Mouse (Mus musculus): ENCODE measurements around the gene Cep170. TPM values are rescaled to one million over a fixed set of nuclear protein-coding genes. Genes with fewer than 3 reads are reported as not detected.
"Not testable (repeated sequence)": the region's sequence is repeated elsewhere in the genome, so short reads cannot be mapped to it uniquely, and the experiment has no call there.

Cep170 gene
- polyA plus RNA-seq, 1 experiment from 2014 or later = 17.9 TPM

DNA sequence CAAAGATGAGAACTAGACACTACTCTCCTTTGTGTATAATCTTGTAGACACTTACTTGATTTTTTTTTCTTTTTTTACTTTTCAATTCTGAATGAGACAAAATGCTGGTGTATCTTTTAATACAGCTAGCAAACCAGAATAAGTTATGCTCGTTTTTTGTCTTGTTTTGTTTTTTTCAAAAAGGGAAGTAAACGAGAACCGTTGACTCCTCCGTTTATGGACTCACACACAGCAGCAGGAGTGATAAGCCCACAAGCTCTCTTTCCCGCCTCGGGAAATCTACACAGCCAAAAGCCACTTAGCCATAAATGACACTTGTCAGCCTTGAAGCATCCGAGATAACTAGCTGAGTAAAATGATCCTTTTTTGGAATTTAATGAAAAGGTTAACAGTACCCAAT is 22.7 kb upstream of the Cep170 start:
- not testable (repeated sequence) for H3K4me2 ChIP-seq (ENCODE audit: low read depth, low read length); ATAC-seq (ENCODE audit: low read depth); H3K36me3 ChIP-seq (ENCODE audit: control insufficient read depth, insufficient read depth, low read length); H3K27ac ChIP-seq (ENCODE audit: low read length); H3K4me3 ChIP-seq (ENCODE audit: low read length); H3K9me3 ChIP-seq (ENCODE audit: control insufficient read depth, low read length); H3K4me1 ChIP-seq (replicated peaks; ENCODE audit: control insufficient read depth, insufficient read depth, low read length); H3K9ac ChIP-seq (ENCODE audit: low read length); H3K27me3 ChIP-seq (ENCODE audit: control insufficient read depth, insufficient read depth, low read depth, low read length)
- 37% methylated on average over 7 of the region's 7 CpGs for WGBS

DNA sequence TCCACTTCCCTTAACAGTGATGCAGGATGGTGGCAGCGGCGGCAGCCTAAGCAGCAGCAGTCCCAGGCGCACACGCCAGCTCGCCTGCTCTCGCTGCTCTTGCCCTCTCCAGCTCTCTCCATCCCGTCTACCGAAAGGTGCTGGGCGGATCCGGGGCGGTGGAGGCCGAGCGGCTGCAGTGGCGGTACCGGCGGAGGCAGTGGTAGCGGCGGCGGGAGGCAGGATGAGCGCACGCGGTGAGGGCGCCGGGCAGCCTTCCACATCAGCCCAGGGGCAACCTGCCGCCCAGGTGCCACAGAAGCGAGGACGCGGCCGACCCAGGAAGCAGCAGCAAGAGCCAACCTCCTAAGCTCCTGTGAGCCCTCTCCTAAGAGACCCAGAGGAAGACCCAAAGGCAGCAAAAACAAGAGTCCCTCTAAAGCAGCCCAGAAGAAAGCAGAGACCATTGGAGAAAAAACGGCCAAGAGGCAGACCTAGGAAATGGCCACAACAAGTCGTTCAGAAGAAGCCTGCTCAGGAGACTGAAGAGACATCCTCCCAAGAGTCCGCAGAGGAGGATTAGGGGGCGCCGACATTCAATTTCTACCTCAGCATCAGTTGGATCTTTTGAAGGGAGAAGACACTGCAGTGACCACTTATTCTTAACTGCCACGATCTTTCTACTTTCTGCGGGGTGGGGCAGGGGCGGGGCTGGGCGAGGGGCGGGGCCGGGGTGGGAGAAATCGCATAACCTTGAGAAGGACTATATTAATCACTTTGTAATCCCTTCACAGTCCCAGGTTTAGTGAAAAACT is 21.8 kb upstream of the Cep170 start:
- WGBS = 3% methylated on average over 40 of the region's 41 CpGs
- peak; percentile 65 for ATAC-seq (ENCODE audit: low read depth)
- Histone ChIP-seq H3K4me2 (ENCODE audit: low read depth, low read length) (peak overlapping the region; percentile 78), H3K36me3 (ENCODE audit: control insufficient read depth, insufficient read depth, low read length) (no peaks in the 10 kb centered on the region), H3K4me3 (ENCODE audit: low read length) (peak overlapping the region; percentile 46), H3K9me3 (ENCODE audit: control insufficient read depth, low read length) (no peaks in the 10 kb centered on the region), H3K27ac (ENCODE audit: low read length) (no peak overlapping the region), H3K9ac (ENCODE audit: low read length) (peak overlapping the region; percentile 49; the same call in 1 of the 2 replicates), H3K27me3 (ENCODE audit: control insufficient read depth, insufficient read depth, low read depth, low read length) (no peaks in the 10 kb centered on the region), H3K4me1 (replicated peaks; ENCODE audit: control insufficient read depth, insufficient read depth, low read length) (peaks cover 6% of the 10 kb centered on the region; the same call in 1 of the 2 replicates)

DNA sequence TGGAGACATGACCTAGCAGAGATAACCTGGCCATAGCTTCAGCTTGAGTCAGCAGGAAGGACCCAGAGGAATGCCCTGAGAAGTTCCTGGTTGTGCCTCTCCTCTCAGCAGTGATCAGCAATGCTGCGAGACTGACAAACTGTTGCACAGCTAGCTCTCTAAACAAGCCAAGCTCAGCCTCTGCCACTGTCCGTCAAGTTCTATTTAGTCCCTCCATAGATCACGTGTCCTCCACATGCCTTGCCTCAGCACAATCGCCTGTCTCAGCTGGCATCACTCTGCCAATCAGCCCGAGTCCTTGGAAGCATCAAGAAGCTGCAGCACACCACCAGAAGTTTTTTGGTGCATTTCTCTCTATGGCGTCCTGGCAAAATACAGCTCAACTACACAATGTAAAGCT is 21.0 kb upstream of the Cep170 start:
- H3K27ac ChIP-seq (ENCODE audit: low read length) = no peak overlapping the region
- no peak overlapping the region for H3K4me3 ChIP-seq (ENCODE audit: low read length)
- H3K9ac ChIP-seq (ENCODE audit: low read length) = no peak overlapping the region
- peak; percentile 26; the same call in 1 of the 2 replicates for ATAC-seq (ENCODE audit: low read depth)
- H3K9me3 ChIP-seq (ENCODE audit: control insufficient read depth, low read length) = no peaks in the 10 kb centered on the region
- H3K27me3 ChIP-seq (ENCODE audit: control insufficient read depth, insufficient read depth, low read depth, low read length) = no peaks in the 10 kb centered on the region
- no peaks in the 10 kb centered on the region for H3K36me3 ChIP-seq (ENCODE audit: control insufficient read depth, insufficient read depth, low read length)
- WGBS = 59% methylated on average over 6 of the region's 6 CpGs
- H3K4me1 ChIP-seq (replicated peaks; ENCODE audit: control insufficient read depth, insufficient read depth, low read length) = peaks cover 6% of the 10 kb centered on the region; the same call in 1 of the 2 replicates
- H3K4me2 ChIP-seq (ENCODE audit: low read depth, low read length) = peak overlapping the region; percentile 78

DNA sequence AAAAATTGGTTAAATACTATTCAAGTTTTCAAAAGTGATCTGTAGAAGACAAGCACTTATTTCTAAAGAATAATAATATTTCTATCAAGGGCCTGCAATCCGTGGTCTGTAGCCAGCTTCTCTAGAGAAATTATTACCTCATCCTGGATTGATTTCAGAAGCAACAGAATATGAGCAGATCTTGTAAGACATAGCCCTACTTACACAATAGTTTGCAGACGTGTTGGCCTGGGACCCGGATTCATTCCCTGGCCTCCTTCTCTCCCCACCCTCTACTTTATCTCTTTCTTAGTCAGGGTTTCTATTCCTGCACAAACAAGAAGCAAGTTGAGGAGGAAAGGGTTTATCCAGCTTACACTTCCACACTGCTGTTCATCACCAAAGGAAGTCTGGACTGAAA is 20.1 kb upstream of the Cep170 start:
- no peaks in the 10 kb centered on the region for H3K9me3 ChIP-seq (ENCODE audit: control insufficient read depth, low read length)
- no peaks in the 10 kb centered on the region for H3K36me3 ChIP-seq (ENCODE audit: control insufficient read depth, insufficient read depth, low read length)
- WGBS = 50% methylated on average over 3 of the region's 3 CpGs
- no peak; the same call in 1 of the 2 replicates for ATAC-seq (ENCODE audit: low read depth)
- H3K4me3 ChIP-seq (ENCODE audit: low read length) = no peak overlapping the region
- no peaks in the 10 kb centered on the region for H3K27me3 ChIP-seq (ENCODE audit: control insufficient read depth, insufficient read depth, low read depth, low read length)
- no peak overlapping the region for H3K9ac ChIP-seq (ENCODE audit: low read length)
- H3K4me1 ChIP-seq (replicated peaks; ENCODE audit: control insufficient read depth, insufficient read depth, low read length) = peaks cover 6% of the 10 kb centered on the region; the same call in 1 of the 2 replicates
- H3K4me2 ChIP-seq (ENCODE audit: low read depth, low read length) = no peak overlapping the region
- no peak overlapping the region for H3K27ac ChIP-seq (ENCODE audit: low read length)

DNA sequence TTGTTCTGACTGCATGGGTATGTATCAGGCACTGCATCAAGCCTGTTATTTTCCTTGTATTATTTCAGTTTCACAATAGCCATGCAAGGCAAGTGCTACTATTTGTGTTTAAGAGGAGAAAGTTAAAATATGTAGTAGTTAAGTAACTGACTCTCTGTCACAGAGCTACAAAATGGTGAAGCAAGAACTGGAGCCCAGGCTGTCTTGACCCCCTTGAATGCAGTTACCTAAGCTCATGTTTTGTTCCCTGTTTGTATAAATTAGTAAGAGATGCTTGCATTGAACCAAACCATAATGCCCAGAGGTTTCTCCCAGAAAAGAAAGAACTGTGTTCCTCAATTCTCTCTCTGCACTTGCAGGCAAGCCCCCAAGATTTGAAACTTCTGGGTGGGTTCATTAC is 19.4 kb upstream of the Cep170 start:
- Histone ChIP-seq H3K9me3 (ENCODE audit: control insufficient read depth, low read length) (no peaks in the 10 kb centered on the region), H3K27me3 (ENCODE audit: control insufficient read depth, insufficient read depth, low read depth, low read length) (no peaks in the 10 kb centered on the region), H3K9ac (ENCODE audit: low read length) (no peak overlapping the region), H3K36me3 (ENCODE audit: control insufficient read depth, insufficient read depth, low read length) (no peaks in the 10 kb centered on the region), H3K4me3 (ENCODE audit: low read length) (no peak overlapping the region), H3K4me1 (replicated peaks; ENCODE audit: control insufficient read depth, insufficient read depth, low read length) (peaks cover 6% of the 10 kb centered on the region; the same call in 1 of the 2 replicates), H3K4me2 (ENCODE audit: low read depth, low read length) (no peak overlapping the region), H3K27ac (ENCODE audit: low read length) (no peak overlapping the region)
- no peak for ATAC-seq (ENCODE audit: low read depth)

DNA sequence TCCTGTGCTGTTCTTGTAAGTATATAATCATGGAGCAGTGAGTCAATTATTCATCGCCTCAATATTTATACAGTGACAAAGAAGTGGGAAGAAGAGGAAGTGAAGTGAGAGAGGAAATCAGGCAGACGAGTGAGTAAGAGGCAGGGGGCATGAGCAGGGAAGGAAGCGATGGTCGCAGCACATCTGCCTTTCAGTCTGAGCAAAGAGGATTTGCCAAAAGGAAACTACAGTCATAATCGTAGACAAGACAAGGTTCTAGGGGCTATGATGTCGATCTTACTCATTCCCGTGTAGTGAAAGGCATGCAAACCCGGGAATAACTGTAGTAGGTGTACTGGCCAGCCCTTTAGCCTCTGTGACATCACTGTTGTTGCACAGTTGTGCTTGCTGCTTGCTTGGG is 18.7 kb upstream of the Cep170 start:
- no peak overlapping the region for H3K4me2 ChIP-seq (ENCODE audit: low read depth, low read length)
- H3K4me3 ChIP-seq (ENCODE audit: low read length) = no peak overlapping the region
- no peaks in the 10 kb centered on the region for H3K9me3 ChIP-seq (ENCODE audit: control insufficient read depth, low read length)
- H3K36me3 ChIP-seq (ENCODE audit: control insufficient read depth, insufficient read depth, low read length) = no peaks in the 10 kb centered on the region
- H3K4me1 ChIP-seq (replicated peaks; ENCODE audit: control insufficient read depth, insufficient read depth, low read length) = peaks cover 6% of the 10 kb centered on the region; the same call in 1 of the 2 replicates
- no peaks in the 10 kb centered on the region for H3K27me3 ChIP-seq (ENCODE audit: control insufficient read depth, insufficient read depth, low read depth, low read length)
- H3K9ac ChIP-seq (ENCODE audit: low read length) = no peak overlapping the region
- H3K27ac ChIP-seq (ENCODE audit: low read length) = no peak overlapping the region
- no peak for ATAC-seq (ENCODE audit: low read depth)
- 47% methylated on average over 8 of the region's 8 CpGs for WGBS

DNA sequence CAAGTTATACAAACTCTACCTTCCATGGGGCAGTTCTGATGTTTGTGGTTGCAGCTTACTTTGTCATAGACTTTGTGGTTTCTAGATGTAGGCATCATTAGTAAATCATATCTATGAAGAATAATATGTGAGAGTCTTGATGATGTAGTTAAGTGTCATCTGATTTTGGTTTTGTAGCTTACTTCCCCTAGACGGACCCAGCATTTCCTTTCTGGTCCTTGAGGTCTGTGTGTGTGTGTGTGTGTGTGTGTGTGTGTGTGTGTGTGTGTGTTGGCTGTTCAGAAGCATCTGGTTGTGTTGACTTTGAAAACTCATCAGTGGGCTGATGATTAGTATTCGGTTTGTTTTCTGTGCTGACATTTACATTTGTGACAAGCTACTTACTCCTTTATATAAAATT is 18.2 kb upstream of the Cep170 start:
- WGBS = 84% methylated on average over 2 of the region's 2 CpGs
- Histone ChIP-seq H3K4me1 (replicated peaks; ENCODE audit: control insufficient read depth, insufficient read depth, low read length) (peaks cover 6% of the 10 kb centered on the region; the same call in 1 of the 2 replicates), H3K4me2 (ENCODE audit: low read depth, low read length) (no peak overlapping the region), H3K27me3 (ENCODE audit: control insufficient read depth, insufficient read depth, low read depth, low read length) (no peaks in the 10 kb centered on the region), H3K9ac (ENCODE audit: low read length) (no peak overlapping the region), H3K9me3 (ENCODE audit: control insufficient read depth, low read length) (no peaks in the 10 kb centered on the region), H3K36me3 (ENCODE audit: control insufficient read depth, insufficient read depth, low read length) (no peaks in the 10 kb centered on the region), H3K27ac (ENCODE audit: low read length) (no peak overlapping the region), H3K4me3 (ENCODE audit: low read length) (no peak overlapping the region)
- ATAC-seq (ENCODE audit: low read depth) = no peak

DNA sequence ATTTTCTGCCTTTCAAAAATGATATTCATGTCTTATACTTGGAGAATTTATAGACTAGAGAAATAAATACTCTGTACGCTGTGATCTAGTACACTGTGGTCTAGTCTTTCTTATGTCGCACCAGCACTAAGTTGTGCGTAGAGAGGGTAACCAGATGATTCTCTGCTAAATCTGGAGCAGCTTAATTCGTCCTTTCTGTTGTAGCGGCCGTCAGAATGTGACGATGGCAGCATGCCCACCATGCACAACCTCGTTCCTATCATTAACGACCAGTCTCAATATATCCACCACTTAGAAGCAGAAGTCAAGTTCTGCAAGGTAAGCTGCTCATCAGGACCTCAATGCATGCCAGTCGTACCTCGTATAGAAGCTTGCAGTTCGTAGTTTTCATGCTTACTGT is 14.8 kb upstream of the Cep170 start:
- ATAC-seq (ENCODE audit: low read depth) = no peak
- WGBS = 93% methylated on average over 12 of the region's 12 CpGs
- no peak overlapping the region for H3K9ac ChIP-seq (ENCODE audit: low read length)
- H3K4me3 ChIP-seq (ENCODE audit: low read length) = no peak overlapping the region
- H3K36me3 ChIP-seq (ENCODE audit: control insufficient read depth, insufficient read depth, low read length) = no peaks in the 10 kb centered on the region; the same call in 1 of the 2 replicates
- no peak overlapping the region for H3K27ac ChIP-seq (ENCODE audit: low read length)
- no peaks in the 10 kb centered on the region for H3K9me3 ChIP-seq (ENCODE audit: control insufficient read depth, low read length)
- H3K27me3 ChIP-seq (ENCODE audit: control insufficient read depth, insufficient read depth, low read depth, low read length) = no peaks in the 10 kb centered on the region
- H3K4me1 ChIP-seq (replicated peaks; ENCODE audit: control insufficient read depth, insufficient read depth, low read length) = no peaks in the 10 kb centered on the region
- no peak overlapping the region for H3K4me2 ChIP-seq (ENCODE audit: low read depth, low read length)

DNA sequence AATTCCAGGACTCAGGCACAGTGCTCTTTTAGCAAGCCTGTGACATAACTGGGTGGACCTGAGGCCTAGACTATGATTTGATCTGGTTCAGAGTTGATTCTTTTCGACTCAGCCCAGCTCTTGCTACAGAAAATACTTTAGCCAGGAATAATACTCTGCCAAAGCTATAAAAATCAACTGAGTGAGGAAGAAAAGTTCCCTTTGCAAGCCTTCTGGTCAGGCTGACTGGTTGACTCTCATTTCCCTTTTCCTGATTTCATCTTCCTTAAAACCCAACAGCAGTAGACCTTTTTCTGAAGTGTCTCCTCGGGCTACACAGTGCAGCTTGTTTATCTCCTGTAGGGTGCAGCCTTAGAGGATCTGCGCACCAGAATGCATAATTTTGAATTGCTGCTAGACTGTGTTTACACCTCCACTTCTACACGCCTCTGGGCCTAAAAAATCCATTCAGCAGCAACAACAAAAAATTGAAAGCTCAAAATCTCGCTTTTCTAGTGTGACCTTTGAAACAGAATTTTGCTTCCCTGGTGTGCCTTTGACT is 14.1 kb upstream of the Cep170 start:
- H3K4me3 ChIP-seq (ENCODE audit: low read length) = no peak overlapping the region
- no peak for ATAC-seq (ENCODE audit: low read depth)
- no peaks in the 10 kb centered on the region for H3K9me3 ChIP-seq (ENCODE audit: control insufficient read depth, low read length)
- H3K36me3 ChIP-seq (ENCODE audit: control insufficient read depth, insufficient read depth, low read length) = no peaks in the 10 kb centered on the region; the same call in 1 of the 2 replicates
- H3K27ac ChIP-seq (ENCODE audit: low read length) = no peak overlapping the region
- no peak overlapping the region for H3K4me2 ChIP-seq (ENCODE audit: low read depth, low read length)
- H3K4me1 ChIP-seq (replicated peaks; ENCODE audit: control insufficient read depth, insufficient read depth, low read length) = no peaks in the 10 kb centered on the region
- 74% methylated on average over 5 of the region's 5 CpGs for WGBS
- H3K27me3 ChIP-seq (ENCODE audit: control insufficient read depth, insufficient read depth, low read depth, low read length) = no peaks in the 10 kb centered on the region
- no peak overlapping the region for H3K9ac ChIP-seq (ENCODE audit: low read length)
